Mouse (Mus musculus): ENCODE data around the gene Bbox1. TPM values are rescaled to one million over a fixed set of nuclear protein-coding genes. Genes with fewer than 3 reads are reported as not detected.

Gene Bbox1
- polyA plus RNA-seq, 1 experiment from 2014 or later: 1.1 TPM

DNA sequence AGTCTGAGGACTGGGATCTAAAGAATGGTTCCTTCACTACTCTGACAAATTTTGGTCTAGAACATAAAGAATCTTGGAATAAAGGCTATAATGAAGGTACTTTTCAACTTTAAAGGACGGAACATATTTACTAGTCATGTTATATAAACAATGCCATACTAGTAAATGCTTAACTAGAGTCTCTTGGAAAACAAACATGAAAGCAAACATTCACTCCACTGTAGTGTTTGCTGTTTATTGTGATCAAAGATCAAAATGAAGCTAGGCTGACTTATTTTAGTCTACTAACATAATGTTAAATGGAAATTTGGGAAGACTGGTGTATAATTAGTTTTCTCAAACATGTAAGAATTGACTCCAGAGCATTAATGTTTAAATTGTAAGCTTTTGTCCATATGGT lies 4.9 kb upstream of the Bbox1 start:
- Histone ChIP-seq H3K4me2 (no peak overlapping the region), H3K9ac (ENCODE audit: low read depth, low read length) (no peak overlapping the region), H3K4me3 (ENCODE audit: low read depth, low read length) (no peak overlapping the region), H3K27ac (ENCODE audit: low read depth, low read length) (no peak overlapping the region), H3K36me3 (ENCODE audit: control insufficient read depth, insufficient read depth, low read length) (no peaks in the 10 kb centered on the region), H3K9me3 (ENCODE audit: control insufficient read depth, low read length) (no peaks in the 10 kb centered on the region), H3K27me3 (replicated peaks; ENCODE audit: control insufficient read depth, insufficient read depth, low read length) (no peaks in the 10 kb centered on the region), H3K4me1 (replicated peaks; ENCODE audit: control insufficient read depth, insufficient read depth, low read length) (no peaks in the 10 kb centered on the region)
- DNase-seq (ENCODE audit: low spot score) (no peak), ATAC-seq (replicated peaks; ENCODE audit: low FRiP score) (no peak)
- WGBS: 50% methylated on average over 1 of the region's 1 CpGs

DNA sequence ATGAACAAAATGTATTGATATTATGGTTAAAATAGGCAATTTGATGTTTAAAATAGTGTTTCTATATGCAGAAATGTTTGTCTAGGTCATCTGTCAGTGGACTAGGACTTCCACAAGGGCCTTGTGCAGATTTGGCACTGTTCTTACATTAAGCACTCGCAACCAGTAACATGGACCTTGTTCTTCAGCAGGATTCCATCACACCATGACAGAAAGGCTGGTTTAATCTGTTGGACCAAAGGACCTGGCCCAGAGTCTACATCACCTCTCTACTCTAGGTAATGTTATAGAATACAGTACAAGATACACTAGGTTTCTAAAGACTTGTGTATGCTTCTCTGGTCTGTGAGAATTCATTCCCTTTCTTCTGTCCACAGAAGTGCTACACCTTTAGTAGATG lies 4.4 kb upstream of the Bbox1 start:
- ATAC-seq (replicated peaks; ENCODE audit: low FRiP score): no peak

DNA sequence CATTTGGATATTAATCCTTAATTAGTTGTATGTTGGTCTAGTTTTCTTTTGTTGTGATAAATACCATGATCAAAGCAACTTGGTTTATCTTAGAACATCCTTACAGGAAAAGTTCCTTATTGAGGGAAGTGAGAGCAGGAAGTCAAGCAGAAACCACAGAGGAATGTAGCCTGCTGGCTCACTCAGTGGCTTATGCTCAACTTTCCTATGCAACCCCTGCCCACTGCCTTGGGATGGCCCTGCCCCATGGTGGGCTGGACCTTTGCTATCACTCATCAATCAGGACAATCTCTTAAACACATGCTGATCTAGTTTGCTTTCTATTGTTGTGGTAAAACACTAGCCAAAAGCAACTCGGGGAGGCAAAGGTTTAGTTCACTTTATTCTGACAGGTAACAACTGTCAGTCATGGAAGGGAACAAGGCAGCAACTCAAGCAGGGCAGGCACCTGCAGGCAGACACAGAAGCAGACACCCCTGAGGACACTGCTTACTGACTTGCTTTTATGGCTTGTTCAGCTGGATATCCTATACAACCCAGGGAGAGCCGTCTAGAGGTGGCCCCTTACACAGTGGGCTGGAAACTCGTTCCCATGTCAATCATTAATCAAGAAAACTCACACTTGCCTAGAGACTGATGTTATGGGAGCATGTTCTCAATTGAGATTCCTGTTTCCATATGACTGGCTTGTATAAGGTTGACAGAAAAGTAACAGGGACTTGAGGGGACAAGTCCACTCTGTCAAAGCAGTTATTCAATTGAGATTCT lies 1.9 kb upstream of the Bbox1 start:
- ATAC-seq (replicated peaks; ENCODE audit: low FRiP score) (0 out of 2 replicates have a peak, but pooled peaks have one; percentile 46), DNase-seq (ENCODE audit: low spot score) (no peak)
- no peaks in the 10 kb centered on the region for H3K36me3 ChIP-seq (ENCODE audit: control insufficient read depth, insufficient read depth, low read length)
- H3K4me2 ChIP-seq: no peak overlapping the region
- 44% methylated on average over 3 of the region's 3 CpGs for WGBS
- H3K4me3 ChIP-seq (ENCODE audit: low read depth, low read length): no peak overlapping the region
- H3K9me3 ChIP-seq (ENCODE audit: control insufficient read depth, low read length): no peaks in the 10 kb centered on the region
- no peak overlapping the region for H3K9ac ChIP-seq (ENCODE audit: low read depth, low read length)
- no peaks in the 10 kb centered on the region for H3K27me3 ChIP-seq (replicated peaks; ENCODE audit: control insufficient read depth, insufficient read depth, low read length)
- no peaks in the 10 kb centered on the region for H3K4me1 ChIP-seq (replicated peaks; ENCODE audit: control insufficient read depth, insufficient read depth, low read length)
- H3K27ac ChIP-seq (ENCODE audit: low read depth, low read length): no peak overlapping the region

More for the DNA sequence above, 4.4 kb upstream of the Bbox1 start:
- Histone ChIP-seq H3K4me1 (replicated peaks; ENCODE audit: control insufficient read depth, insufficient read depth, low read length) (no peaks in the 10 kb centered on the region), H3K27ac (ENCODE audit: low read depth, low read length) (no peak overlapping the region), H3K9ac (ENCODE audit: low read depth, low read length) (no peak overlapping the region), H3K4me2 (no peak overlapping the region), H3K27me3 (replicated peaks; ENCODE audit: control insufficient read depth, insufficient read depth, low read length) (no peaks in the 10 kb centered on the region), H3K9me3 (ENCODE audit: control insufficient read depth, low read length) (no peaks in the 10 kb centered on the region), H3K4me3 (ENCODE audit: low read depth, low read length) (no peak overlapping the region), H3K36me3 (ENCODE audit: control insufficient read depth, insufficient read depth, low read length) (no peaks in the 10 kb centered on the region)
- no peak for DNase-seq (ENCODE audit: low spot score)
- 94% methylated on average over 1 of the region's 1 CpGs for WGBS

DNA sequence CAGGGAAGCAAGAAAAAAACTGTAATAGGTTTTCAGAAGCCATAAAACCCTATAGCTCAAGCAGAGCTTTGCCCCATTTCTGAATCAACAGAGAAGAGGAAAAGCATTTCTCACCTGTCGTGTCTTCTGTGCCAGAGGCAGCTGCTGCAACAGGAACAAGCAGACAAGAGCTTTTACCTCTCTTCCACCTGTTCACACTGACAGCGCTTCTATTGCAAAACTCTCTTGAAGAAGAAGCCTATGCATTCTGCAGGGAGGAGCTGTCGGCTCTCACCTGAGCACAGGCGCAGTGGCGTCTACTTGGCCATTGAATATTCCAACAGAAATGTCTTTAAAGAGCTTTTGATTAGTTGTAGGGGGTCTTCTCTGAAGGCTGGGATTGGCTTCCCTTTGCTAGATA lies 286 bp downstream of the Bbox1 start:
- no peak overlapping the region for H3K9ac ChIP-seq (ENCODE audit: low read depth, low read length)

DNA sequence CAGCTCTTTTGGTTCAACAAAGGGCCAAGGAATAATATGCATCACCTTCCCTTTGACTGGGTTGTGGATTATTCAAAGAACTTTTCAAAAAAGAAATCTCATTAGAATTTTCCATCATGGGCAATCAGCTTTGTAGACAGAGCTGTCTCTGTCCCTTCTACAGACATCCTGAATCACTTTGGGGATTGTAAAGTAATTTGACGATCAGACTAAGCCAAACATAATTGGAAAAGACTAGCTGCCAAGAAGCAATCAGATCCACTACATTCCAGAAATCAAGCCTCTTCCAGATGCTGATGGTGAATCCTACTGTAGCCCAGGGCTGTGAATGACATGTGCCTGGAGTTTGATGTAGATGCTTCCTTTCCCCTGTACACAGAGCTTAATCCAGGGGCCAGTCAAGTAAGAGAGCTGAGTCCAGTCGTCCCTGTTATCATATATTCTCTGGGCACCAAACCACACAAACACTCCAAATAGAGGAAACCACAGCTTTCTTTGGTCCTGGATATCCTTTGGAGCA lies 995 bp downstream of the Bbox1 start:
- ATAC-seq (replicated peaks; ENCODE audit: low FRiP score) (no peak), DNase-seq (ENCODE audit: low spot score) (no peak)
- Histone ChIP-seq H3K27me3 (replicated peaks; ENCODE audit: control insufficient read depth, insufficient read depth, low read length) (no peaks in the 10 kb centered on the region), H3K9ac (ENCODE audit: low read depth, low read length) (no peak overlapping the region), H3K9me3 (ENCODE audit: control insufficient read depth, low read length) (no peaks in the 10 kb centered on the region), H3K36me3 (ENCODE audit: control insufficient read depth, insufficient read depth, low read length) (no peaks in the 10 kb centered on the region), H3K27ac (ENCODE audit: low read depth, low read length) (no peak overlapping the region), H3K4me3 (ENCODE audit: low read depth, low read length) (no peak overlapping the region), H3K4me1 (replicated peaks; ENCODE audit: control insufficient read depth, insufficient read depth, low read length) (no peaks in the 10 kb centered on the region), H3K4me2 (no peak overlapping the region)
- 64% methylated on average over 2 of the region's 2 CpGs for WGBS

More for the DNA sequence above, 286 bp downstream of the Bbox1 start:
- no peaks in the 10 kb centered on the region for H3K9me3 ChIP-seq (ENCODE audit: control insufficient read depth, low read length)
- no peak overlapping the region for H3K4me2 ChIP-seq
- H3K27ac ChIP-seq (ENCODE audit: low read depth, low read length): no peak overlapping the region
- H3K4me3 ChIP-seq (ENCODE audit: low read depth, low read length): no peak overlapping the region
- H3K27me3 ChIP-seq (replicated peaks; ENCODE audit: control insufficient read depth, insufficient read depth, low read length): no peaks in the 10 kb centered on the region
- H3K36me3 ChIP-seq (ENCODE audit: control insufficient read depth, insufficient read depth, low read length): no peaks in the 10 kb centered on the region
- no peak for DNase-seq (ENCODE audit: low spot score)
- 85% methylated on average over 5 of the region's 5 CpGs for WGBS
- ATAC-seq (replicated peaks; ENCODE audit: low FRiP score): no peak
- no peaks in the 10 kb centered on the region for H3K4me1 ChIP-seq (replicated peaks; ENCODE audit: control insufficient read depth, insufficient read depth, low read length)

DNA sequence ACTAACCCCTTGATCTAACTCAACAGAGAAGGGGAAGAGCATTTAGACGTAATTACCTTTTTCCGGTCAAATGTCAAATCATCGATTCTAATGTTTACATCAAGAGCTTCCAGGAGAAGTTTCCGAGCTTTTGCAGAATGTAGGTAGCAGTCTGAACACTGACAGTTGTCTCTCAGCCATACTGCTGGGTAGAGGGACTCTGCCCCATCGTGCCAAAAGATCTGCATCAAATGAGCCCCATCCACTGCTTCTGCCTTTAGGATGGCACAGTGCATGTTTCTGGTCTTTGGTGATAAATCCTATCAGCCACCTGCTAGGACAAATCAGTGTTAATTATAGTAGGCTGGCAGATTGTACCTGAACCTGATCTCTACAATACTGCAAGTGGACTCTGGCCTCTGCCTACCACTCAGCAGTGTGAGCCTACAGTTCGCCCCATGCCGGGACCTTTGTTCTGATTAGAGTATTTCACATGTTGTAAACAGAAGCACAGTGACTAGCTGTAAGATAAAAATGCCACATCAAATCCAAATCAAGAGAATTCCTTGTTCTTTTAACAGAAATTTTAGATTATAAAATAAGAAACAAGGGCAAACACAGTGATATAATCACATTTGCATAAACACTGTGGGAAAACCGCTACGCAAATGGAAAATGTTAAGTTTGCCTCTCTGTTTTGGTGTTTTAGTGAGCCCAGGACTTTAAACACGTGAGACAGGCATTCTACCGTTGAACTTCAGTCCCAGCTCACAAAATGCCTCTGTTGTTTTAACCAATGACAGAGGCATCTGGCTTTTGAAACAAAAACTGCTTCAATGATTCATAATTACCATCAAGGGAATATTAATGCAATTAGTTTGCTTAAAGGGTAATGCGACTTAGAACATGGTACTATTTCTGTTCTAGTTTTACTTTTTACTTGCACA lies 8.7 kb downstream of the Bbox1 start:
- 74% methylated on average over 12 of the region's 12 CpGs for WGBS
- DNase-seq (ENCODE audit: low spot score) (no peak), ATAC-seq (replicated peaks; ENCODE audit: low FRiP score) (peak; percentile 72)
- no peak overlapping the region for H3K9ac ChIP-seq (ENCODE audit: low read depth, low read length)
- no peak overlapping the region for H3K4me3 ChIP-seq (ENCODE audit: low read depth, low read length)
- H3K36me3 ChIP-seq (ENCODE audit: control insufficient read depth, insufficient read depth, low read length): no peaks in the 10 kb centered on the region
- H3K9me3 ChIP-seq (ENCODE audit: control insufficient read depth, low read length): no peaks in the 10 kb centered on the region
- H3K27ac ChIP-seq (ENCODE audit: low read depth, low read length): no peak overlapping the region
- H3K27me3 ChIP-seq (replicated peaks; ENCODE audit: control insufficient read depth, insufficient read depth, low read length): no peaks in the 10 kb centered on the region
- H3K4me1 ChIP-seq (replicated peaks; ENCODE audit: control insufficient read depth, insufficient read depth, low read length): peaks cover 3% of the 10 kb centered on the region; the same call in 1 of the 2 replicates
- no peak overlapping the region for H3K4me2 ChIP-seq

DNA sequence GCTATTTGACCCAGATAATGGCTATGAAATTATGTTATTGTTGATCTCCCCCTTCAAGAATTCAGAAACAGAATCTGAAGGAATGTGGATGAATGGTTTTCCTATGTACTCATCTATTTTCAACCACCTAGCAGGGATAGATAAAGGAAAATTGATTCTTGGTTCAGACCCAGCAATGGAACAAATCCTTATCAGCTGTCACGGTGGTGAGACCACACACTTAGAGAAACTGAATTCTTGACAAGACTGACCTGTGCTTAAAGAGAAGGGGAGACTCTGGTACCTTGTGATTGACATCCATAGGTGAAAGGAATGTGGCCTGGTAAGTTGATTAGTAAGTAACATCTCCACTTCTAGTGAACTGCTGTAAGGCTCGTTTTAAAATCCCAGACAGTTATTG lies 12.1 kb downstream of the Bbox1 start:
- ATAC-seq (replicated peaks; ENCODE audit: low FRiP score): no peak
- no peaks in the 10 kb centered on the region for H3K27me3 ChIP-seq (replicated peaks; ENCODE audit: control insufficient read depth, insufficient read depth, low read length)
- no peak overlapping the region for H3K27ac ChIP-seq (ENCODE audit: low read depth, low read length)
- H3K4me2 ChIP-seq: no peak overlapping the region
- peaks cover 3% of the 10 kb centered on the region; the same call in 1 of the 2 replicates for H3K4me1 ChIP-seq (replicated peaks; ENCODE audit: control insufficient read depth, insufficient read depth, low read length)
- WGBS: 14% methylated on average over 2 of the region's 2 CpGs
- H3K36me3 ChIP-seq (ENCODE audit: control insufficient read depth, insufficient read depth, low read length): no peaks in the 10 kb centered on the region
- no peak overlapping the region for H3K4me3 ChIP-seq (ENCODE audit: low read depth, low read length)
- no peak for DNase-seq (ENCODE audit: low spot score)
- no peak overlapping the region for H3K9ac ChIP-seq (ENCODE audit: low read depth, low read length)
- no peaks in the 10 kb centered on the region for H3K9me3 ChIP-seq (ENCODE audit: control insufficient read depth, low read length)

DNA sequence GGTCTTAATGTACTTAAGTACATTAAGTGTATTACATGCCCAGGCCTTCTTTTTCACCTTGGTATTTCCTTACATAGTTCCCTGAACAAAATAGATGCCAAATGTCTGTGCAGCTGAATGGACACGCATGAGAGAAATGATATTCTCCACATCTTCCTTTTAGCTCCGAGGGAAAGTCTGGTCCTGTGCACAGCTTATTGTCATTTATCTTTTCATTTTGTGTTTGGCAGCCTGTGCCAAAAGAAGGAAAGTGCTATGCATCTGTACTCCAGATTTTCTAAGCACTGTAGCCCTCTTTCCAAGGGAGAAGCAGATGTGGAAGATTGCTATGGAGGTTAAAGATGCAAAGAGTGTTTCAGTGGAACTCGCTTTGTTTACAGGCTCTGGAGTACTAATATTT lies 13.0 kb downstream of the Bbox1 start:
- H3K36me3 ChIP-seq (ENCODE audit: control insufficient read depth, insufficient read depth, low read length): no peaks in the 10 kb centered on the region
- no peak for DNase-seq (ENCODE audit: low spot score)
- no peak overlapping the region for H3K4me2 ChIP-seq
- no peak overlapping the region for H3K27ac ChIP-seq (ENCODE audit: low read depth, low read length)
- no peaks in the 10 kb centered on the region for H3K9me3 ChIP-seq (ENCODE audit: control insufficient read depth, low read length)
- no peak overlapping the region for H3K9ac ChIP-seq (ENCODE audit: low read depth, low read length)
- 70% methylated on average over 3 of the region's 3 CpGs for WGBS
- H3K4me1 ChIP-seq (replicated peaks; ENCODE audit: control insufficient read depth, insufficient read depth, low read length): peaks cover 3% of the 10 kb centered on the region; the same call in 1 of the 2 replicates
- H3K27me3 ChIP-seq (replicated peaks; ENCODE audit: control insufficient read depth, insufficient read depth, low read length): no peaks in the 10 kb centered on the region
- ATAC-seq (replicated peaks; ENCODE audit: low FRiP score): no peak
- H3K4me3 ChIP-seq (ENCODE audit: low read depth, low read length): no peak overlapping the region
